18 mouse cellular contexts compared by ENCODE assay signal in the genomic region with DNA sequence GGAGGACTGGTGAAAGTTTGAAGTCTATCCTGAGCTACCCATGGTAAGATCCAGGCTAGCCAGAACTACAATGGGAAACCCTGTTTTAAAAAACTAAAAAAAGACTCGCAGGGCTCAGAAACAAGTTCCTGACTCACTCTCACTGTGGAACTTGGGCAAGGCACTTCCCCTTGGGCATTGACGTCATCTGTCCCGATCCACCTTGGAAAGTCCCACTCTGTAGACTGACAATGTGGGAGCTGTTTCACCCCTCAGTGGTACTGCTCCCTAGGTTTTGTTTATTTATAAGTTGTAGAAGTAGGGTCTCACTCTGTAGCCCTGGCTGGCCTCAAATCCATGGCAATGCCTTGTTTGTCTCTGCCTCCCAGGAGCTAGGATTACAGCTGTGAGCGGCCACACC. TPM values are rescaled to one million over a fixed set of nuclear protein-coding genes. Genes with fewer than 3 reads are reported as not detected.
DNase-seq lines count a peak whose midpoint lies in the region; TF ChIP-seq lines count a peak whose summit lies in the region.
"Had no signal": no experiment of that assay in that cellular context is flagged by ENCODE, and none has a peak within 500 bp of the region (broad histone marks: within the 10 kb centered on the region; RNA-seq: fewer than 3 reads in every experiment).

No protein-coding gene starts in this region.

- TF ChIP-seq CTCF in layer of hippocampus, adult 2 months (conservative IDR thresholded peaks at IDR 0.05): no peak
- TF ChIP-seq CTCF in bone marrow macrophage, adult 2 months (IDR thresholded peaks at IDR 0.05; ENCODE audit: low read depth, low read length): no peak

- peaks cover 65% of the 10 kb centered on the region for H3K4me1 ChIP-seq in bone marrow macrophage, adult 2 months (ENCODE audit: control insufficient read depth, insufficient read depth, low read length)
- H3K4me1 ChIP-seq: embryonic facial prominence, embryonic 12.5 days; hindbrain, embryonic 12.5 days; stomach, embryonic 15.5 days had no signal

- intact Hi-C loops in left cerebral cortex, postnatal 14 days (cut with DNase I): no loop called here

- peak overlapping the region; percentile 51; the same call in 1 of the 2 replicates for H3K27ac ChIP-seq in layer of hippocampus, adult 2 months
- peak overlapping the region; percentile 76 for H3K27ac ChIP-seq in bone marrow macrophage, adult 2 months (ENCODE audit: insufficient read depth, low read depth, low read length)
- H3K27ac ChIP-seq: embryonic facial prominence, embryonic 12.5 days; forebrain, embryonic 12.5 days; hindbrain, embryonic 12.5 days; liver, embryonic 14.5 days; midbrain, embryonic 13.5 days; stomach, embryonic 15.5 days had no signal

- TF ChIP-seq POLR2A in bone marrow macrophage, adult 2 months (IDR thresholded peaks at IDR 0.05; ENCODE audit: borderline replicate concordance, low read depth, low read length): no peak

- peak; percentile 56 for DNase-seq in gastrocnemius, adult 18-20 months (ENCODE audit: low spot score)
- no peak for DNase-seq in gastrocnemius, adult 8-10 months (ENCODE audit: low spot score in 2 of 2)
- no peak for DNase-seq in layer of hippocampus, adult 2 months (ENCODE audit: low spot score in 2 of 2)
- DNase-seq in layer of hippocampus, postnatal 25 days (ENCODE audit: extremely low spot score in 1 of 2, low spot score in 1 of 2): no peak
- peak; percentile 33 for DNase-seq in heart, postnatal 4 days
- no peak for DNase-seq in urinary bladder, adult 2 months (ENCODE audit: low spot score)
- DNase-seq in left cerebral cortex, postnatal 14 days (ENCODE audit: low spot score in 2 of 2): no peak
- DNase-seq: cerebellum, adult 18-20 months; gastrocnemius, postnatal 10 days; right cerebral cortex, adult 18-20 months had no signal

- no peak overlapping the region for H3K4me3 ChIP-seq in layer of hippocampus, adult 2 months
- no peak overlapping the region for H3K4me3 ChIP-seq in bone marrow macrophage, adult 2 months (ENCODE audit: insufficient read depth, low read length)
- H3K4me3 ChIP-seq: embryonic facial prominence, embryonic 12.5 days; forebrain, embryonic 12.5 days; hindbrain, embryonic 12.5 days; midbrain, embryonic 13.5 days; stomach, embryonic 15.5 days had no signal

RNA-seq across cellular contexts. Expression of a gene that starts 7.4 kb away (rescaled TPM):
- 10 to 100 TPM; 38.2 to 40.3 TPM for total RNA-seq in gastrocnemius, adult 18-20 months (2021)
- total RNA-seq in gastrocnemius, adult 8-10 months (2022): 10 to 100 TPM; 42.0 to 46.5 (median 45.9) TPM
- 10 to 100 TPM; 88.4 to 92.4 TPM for total RNA-seq in layer of hippocampus, adult 2 months (2021)
- total RNA-seq in layer of hippocampus, postnatal 25 days (2021): 100 to 1,000 TPM in 1 of 2 experiments, 10 to 100 TPM in 1; 95.7 to 109 TPM
- polyA plus RNA-seq in bone marrow macrophage, adult 2 months (2012; ENCODE audit: insufficient read depth, insufficient read length, missing spikeins): 363 and 383 TPM in 2 replicates
- 100 to 1,000 TPM; 146 to 150 TPM for total RNA-seq in heart, postnatal 4 days (2021)
- polyA plus RNA-seq in urinary bladder, adult 2 months (2012; rRNA removed): 382 and 536 TPM in 2 replicates
- 100 to 1,000 TPM; 123 to 140 TPM for total RNA-seq in left cerebral cortex, postnatal 14 days (2021)

RNA-seq across cellular contexts. Expression of a gene that starts 15.8 kb away (rescaled TPM):
- 10 to 100 TPM; 50.7 to 55.5 TPM for total RNA-seq in gastrocnemius, adult 18-20 months (2021)
- total RNA-seq in gastrocnemius, adult 8-10 months (2022): 10 to 100 TPM; 57.3 to 63.3 (median 62.0) TPM
- total RNA-seq in layer of hippocampus, adult 2 months (2021): 10 to 100 TPM; 36.4 TPM
- 10 to 100 TPM; 35.0 to 36.5 TPM for total RNA-seq in layer of hippocampus, postnatal 25 days (2021)
- polyA plus RNA-seq in bone marrow macrophage, adult 2 months (2012; ENCODE audit: insufficient read depth, insufficient read length, missing spikeins): 29.4 and 32.0 TPM in 2 replicates
- total RNA-seq in heart, postnatal 4 days (2021): 10 to 100 TPM; 62.6 to 62.9 TPM
- 41.6 and 41.8 TPM in 2 replicates for polyA plus RNA-seq in urinary bladder, adult 2 months (2012; rRNA removed)
- total RNA-seq in left cerebral cortex, postnatal 14 days (2021): 10 to 100 TPM; 38.1 to 38.8 TPM

RNA-seq across cellular contexts. Expression of a gene that starts 30.7 kb away (rescaled TPM):
- 100 to 1,000 TPM; 141 to 200 TPM for total RNA-seq in gastrocnemius, adult 18-20 months (2021)
- total RNA-seq in gastrocnemius, adult 8-10 months (2022): 100 to 1,000 TPM in 3 of 4 experiments, 10 to 100 TPM in 1; 94.4 to 242 (median 133) TPM
- total RNA-seq in layer of hippocampus, adult 2 months (2021): 100 to 1,000 TPM; 274 to 288 TPM
- 100 to 1,000 TPM; 360 to 421 TPM for total RNA-seq in layer of hippocampus, postnatal 25 days (2021)
- 18.5 and 22.0 TPM in 2 replicates for polyA plus RNA-seq in bone marrow macrophage, adult 2 months (2012; ENCODE audit: insufficient read depth, insufficient read length, missing spikeins)
- total RNA-seq in heart, postnatal 4 days (2021): 1,000 to 10,000 TPM; 1,405 to 1,430 TPM
- 3,106 and 3,504 TPM in 2 replicates for polyA plus RNA-seq in urinary bladder, adult 2 months (2012; rRNA removed)
- 100 to 1,000 TPM; 371 to 390 TPM for total RNA-seq in left cerebral cortex, postnatal 14 days (2021)
- polyA plus RNA-seq: activated CD4-positive, CD25-positive, alpha-beta regulatory T cell, adult 4 months had no signal

Comparison
In these comparisons a context has a peak if more than half of its experiments do, and no peak if none do; other contexts are left out.
1. DNase-seq: peak in gastrocnemius, adult 18-20 months (single experiment) and heart, postnatal 4 days (single experiment); none in gastrocnemius, adult 8-10 months (0 of 2), layer of hippocampus, adult 2 months (0 of 2), layer of hippocampus, postnatal 25 days (0 of 2), urinary bladder, adult 2 months (single experiment) and left cerebral cortex, postnatal 14 days (0 of 2).